Mouse (Mus musculus) liver, adult 2 months (tissue): ENCODE results near the gene Naip6. TPM values are rescaled to one million over a fixed set of nuclear protein-coding genes. Genes with fewer than 3 reads are reported as not detected.

Experiments
- DNase-seq: peaks from one replicate; pipeline ENCODE4 v3.0.0-alpha.2; 2011; ENCODE audit warnings: low read depth, low spot score; ENCODE audit errors: extremely low read depth
- H3K27ac ChIP-seq: fragments of 200-500 bp; replicated peaks from 2 replicates; pipeline ENCODE4 v1.5.1; 2012; ENCODE audit warnings: low read depth, mild to moderate bottlenecking, control low read depth, inconsistent platforms, low read length; ENCODE audit not compliant: insufficient read depth
- H3K27me3 ChIP-seq: fragments of 200-500 bp; 2 replicates; pipeline ENCODE4 v1.6.1; 2012; ENCODE audit warnings: mild to moderate bottlenecking, moderate library complexity, low read length, inconsistent platforms; ENCODE audit not compliant: control insufficient read depth, insufficient read depth
- H3K36me3 ChIP-seq: fragments of 200-500 bp; 2 replicates; pipeline ENCODE4 v1.6.1; 2012; ENCODE audit warnings: low read length, inconsistent platforms; ENCODE audit not compliant: control insufficient read depth, insufficient read depth
- H3K4me1 ChIP-seq: fragments of 200-500 bp; 2 replicates; pipeline ENCODE4 v1.6.1; 2011; ENCODE audit warnings: low read length; ENCODE audit not compliant: control insufficient read depth, insufficient read depth
- H3K4me3 ChIP-seq: fragments of 200-500 bp; 2 replicates; pipeline ENCODE4 v1.5.1; 2011; ENCODE audit warnings: low read depth, mild to moderate bottlenecking, control low read depth, low read length, moderate library complexity; ENCODE audit not compliant: insufficient read depth
- H3K79me2 ChIP-seq: fragments of 200-500 bp; 2 replicates; pipeline ENCODE4 v1.6.1; 2012; ENCODE audit warnings: inconsistent platforms, mild to moderate bottlenecking, low read length, moderate library complexity; ENCODE audit not compliant: control insufficient read depth, insufficient read depth
- H3K9ac ChIP-seq: fragments of 200-500 bp; 2 replicates; pipeline ENCODE4 v1.6.1; 2012; ENCODE audit warnings: low read depth, mild to moderate bottlenecking, control low read depth, inconsistent platforms, low read length
- CTCF ChIP-seq: fragments of 200-500 bp; IDR thresholded peaks from 2 replicates; pipeline ENCODE4 v1.5.1; 2011; ENCODE audit warnings: low read depth, low read length, control low read depth
- POLR2A ChIP-seq: fragments of 200-500 bp; IDR thresholded peaks from 2 replicates; pipeline ENCODE4 v1.6.1; 2011; ENCODE audit warnings: low read length, control low read depth; ENCODE audit not compliant: insufficient read depth; ENCODE audit errors: extremely low read depth
- polyA plus RNA-seq: library from polyadenylated mRNA; depleted of rRNA; stranded (reverse); fragments of >200 nt; gene quantifications from 2 replicates; pipeline ENCODE4 v1.2.3, GENCODE M21; 2012; rRNA removed
- total RNA-seq: library from RNA; depleted of rRNA; stranded (reverse); fragments of >200 nt; gene quantifications from 2 replicates; pipeline ENCODE4 v1.2.3, GENCODE M21; 2014; rRNA removed

Gene Naip6
- total and polyA plus RNA-seq, 2 experiments = 0.43 to 1.1 TPM

DNA sequence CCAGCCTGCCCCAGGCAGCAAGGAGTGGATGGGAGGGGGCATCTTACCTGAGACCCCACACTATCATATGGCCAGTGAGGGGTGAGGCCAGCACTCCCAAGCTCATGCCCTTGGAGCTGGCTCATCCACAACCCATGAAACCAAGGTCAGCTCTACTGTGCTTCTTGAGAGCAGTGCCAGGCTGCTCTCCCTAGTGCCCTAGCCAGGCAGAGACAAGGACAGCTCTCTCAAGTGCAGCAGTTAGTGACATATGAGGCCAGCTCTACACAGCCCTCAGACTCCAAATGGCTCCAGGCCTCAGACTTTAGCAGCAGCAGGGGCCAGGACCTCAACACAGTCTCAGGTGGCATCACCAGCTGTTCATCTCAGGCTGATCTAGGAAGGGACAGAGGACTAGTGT lies 73.8 kb downstream of the Naip6 start:
- Histone ChIP-seq H3K79me2 (no peaks in the 10 kb centered on the region), H3K36me3 (no peaks in the 10 kb centered on the region), H3K4me1 (no peaks in the 10 kb centered on the region), H3K4me3 (no peak overlapping the region), H3K27me3 (no peaks in the 10 kb centered on the region), H3K9ac (no peak overlapping the region), H3K27ac (no peak overlapping the region)
- no peak for DNase-seq
- TF ChIP-seq CTCF = no peak
- TF ChIP-seq POLR2A = no peak

Other genes with a start within 250 kb of the Naip6 start
- gene Bdp1, start 213.6 kb downstream of the Naip6 start, total RNA-seq = 9.3 and 10.7 TPM in 2 replicates
- gene Bdp1, start 213.6 kb downstream of the Naip6 start, polyA plus RNA-seq = 0.54 and 0.95 TPM in 2 replicates
- 7.2 and 7.6 TPM in 2 replicates for gene Serf1, start 209.7 kb downstream of the Naip6 start, total RNA-seq
- gene Serf1, start 209.7 kb downstream of the Naip6 start, polyA plus RNA-seq = 7.5 and 8.7 TPM in 2 replicates
- gene Smn1, start 192.8 kb downstream of the Naip6 start, total RNA-seq = 3.3 and 4.6 TPM in 2 replicates
- gene Smn1, start 192.8 kb downstream of the Naip6 start, polyA plus RNA-seq = 6.1 and 6.5 TPM in 2 replicates
- 4.8 and 5.7 TPM in 2 replicates for gene Naip2, start 115.6 kb downstream of the Naip6 start, total RNA-seq
- gene Naip2, start 115.6 kb downstream of the Naip6 start, polyA plus RNA-seq = 0.31 and 1.0 TPM in 2 replicates
- gene Naip5, start 71.4 kb downstream of the Naip6 start, total RNA-seq = 1.2 and 1.3 TPM in 2 replicates
- 0.19 and 0.59 TPM in 2 replicates for gene Naip5, start 71.4 kb downstream of the Naip6 start, polyA plus RNA-seq
- gene Naip1, start 135.2 kb upstream of the Naip6 start, total RNA-seq = 0.37 and 0.47 TPM in 2 replicates
- 0.05 and 0.10 TPM in 2 replicates for gene Naip1, start 135.2 kb upstream of the Naip6 start, polyA plus RNA-seq
- 17.3 and 20.8 TPM in 2 replicates for gene Gtf2h2, start 174.9 kb upstream of the Naip6 start, total RNA-seq
- 8.8 and 19.1 TPM in 2 replicates for gene Gtf2h2, start 174.9 kb upstream of the Naip6 start, polyA plus RNA-seq
- 51.9 and 52.3 TPM in 2 replicates for gene Ocln, start 235.0 kb upstream of the Naip6 start, total RNA-seq
- gene Ocln, start 235.0 kb upstream of the Naip6 start, polyA plus RNA-seq = 6.1 and 7.3 TPM in 2 replicates